Mouse (Mus musculus) kidney, adult 2 months (tissue): Measurements from ENCODE around the gene Pdgfra. TPM values are rescaled to one million over a fixed set of nuclear protein-coding genes. Genes with fewer than 3 reads are reported as not detected.

Experiments
- DNase-seq: peaks from one replicate; pipeline ENCODE4 v3.0.0; 2021
- H3K27ac ChIP-seq: fragments of 200-500 bp; 2 replicates; pipeline ENCODE4 v1.5.1; 2012; ENCODE audit warnings: low read depth, low read length, control low read depth, inconsistent platforms; ENCODE audit not compliant: insufficient read depth
- H3K27me3 ChIP-seq: fragments of 200-500 bp; replicated peaks from 2 replicates; pipeline ENCODE4 v1.6.1; 2012; ENCODE audit warnings: mild to moderate bottlenecking, moderate library complexity, low read length, inconsistent platforms; ENCODE audit not compliant: control insufficient read depth, insufficient read depth
- H3K36me3 ChIP-seq: fragments of 200-500 bp; 2 replicates; pipeline ENCODE4 v1.6.1; 2012; ENCODE audit warnings: mild to moderate bottlenecking, moderate library complexity, low read length, inconsistent platforms; ENCODE audit not compliant: control insufficient read depth, insufficient read depth
- H3K4me1 ChIP-seq: fragments of 200-500 bp; 2 replicates; pipeline ENCODE4 v1.6.1; 2011; ENCODE audit warnings: low read length; ENCODE audit not compliant: control insufficient read depth, insufficient read depth
- H3K4me3 ChIP-seq: fragments of 200-500 bp; 2 replicates; pipeline ENCODE4 v1.5.1; 2011; ENCODE audit warnings: mild to moderate bottlenecking, low read depth, low read length, control low read depth; ENCODE audit not compliant: insufficient read depth
- CTCF ChIP-seq: fragments of 200-500 bp; conservative IDR thresholded peaks from 2 replicates; pipeline ENCODE4 v1.5.1; 2011; ENCODE audit warnings: low read depth, mild to moderate bottlenecking, control low read depth, low read length, moderate library complexity, mixed read lengths; ENCODE audit not compliant: insufficient read depth, insufficient read length
- POLR2A ChIP-seq: fragments of 200-500 bp; IDR thresholded peaks from one replicate; pipeline ENCODE4 v1.6.1; 2011; ENCODE audit warnings: low read depth, low read length, control low read depth
- WGBS: fragments of 180-500 bp; shearing (Covaris S2); methylation state at CpG from one replicate; pipeline ENCODE4 v1.1.7; 2018; 5-methylcytosine and 5-hydroxymethylcytosine counted together
- polyA plus RNA-seq: library from polyadenylated mRNA; depleted of rRNA; stranded (reverse); fragments of >200 nt; gene quantifications from 2 replicates; pipeline ENCODE4 v1.2.3, GENCODE M21; 2012

The Pdgfra gene
- polyA plus RNA-seq, 1 experiment, result 26.0 TPM

- Histone ChIP-seq H3K4me3 (peak overlapping the region; percentile 56), H3K36me3 (no peaks in the 10 kb centered on the region), H3K4me1 (no peaks in the 10 kb centered on the region; the same call in 1 of the 2 replicates), H3K27ac (no peak overlapping the region), H3K27me3 (peaks cover 10% of the 10 kb centered on the region)
- DNase-seq, result no peak
- WGBS, result 3% methylated on average over 7 of the region's 9 CpGs
- no peak for TF ChIP-seq CTCF
- TF ChIP-seq POLR2A, result no peak
These were observed 3.2 kb downstream of the Pdgfra start for GRCm38 (mm10) chr5:75155281-75155680.

- Histone ChIP-seq H3K36me3 (no peaks in the 10 kb centered on the region), H3K27me3 (peaks cover 10% of the 10 kb centered on the region), H3K27ac (0 out of 2 replicates have a peak overlapping the region, but pooled peaks have one; percentile 33), H3K4me1 (no peaks in the 10 kb centered on the region; the same call in 1 of the 2 replicates), H3K4me3 (peak overlapping the region; percentile 56)
- WGBS, result under 1% methylated on average over 52 of the region's 52 CpGs
- TF ChIP-seq CTCF (peak; percentile 67), POLR2A (no peak)
- peak; percentile 82 for DNase-seq
These were observed 3.9 kb downstream of the Pdgfra start for GRCm38 (mm10) chr5:75155741-75156553.

- no peak for DNase-seq
- no peak for TF ChIP-seq POLR2A
- TF ChIP-seq CTCF, result no peak
- under 1% methylated on average over 21 of the region's 21 CpGs for WGBS
- H3K4me3 ChIP-seq, result peak overlapping the region; percentile 56
- H3K27ac ChIP-seq, result no peak overlapping the region
- no peaks in the 10 kb centered on the region; the same call in 1 of the 2 replicates for H3K4me1 ChIP-seq
- H3K27me3 ChIP-seq, result peaks cover 10% of the 10 kb centered on the region
- H3K36me3 ChIP-seq, result no peaks in the 10 kb centered on the region
These were observed 4.5 kb downstream of the Pdgfra start for GRCm38 (mm10) chr5:75156554-75157036.

- peak; percentile 90 for TF ChIP-seq CTCF
- no peak for TF ChIP-seq POLR2A
- H3K27ac ChIP-seq, result no peak overlapping the region
- no peaks in the 10 kb centered on the region; the same call in 1 of the 2 replicates for H3K4me1 ChIP-seq
- WGBS, result 3% methylated on average over 3 of the region's 3 CpGs
- peak overlapping the region; percentile 56; the same call in 1 of the 2 replicates for H3K4me3 ChIP-seq
- H3K27me3 ChIP-seq, result peaks cover 9% of the 10 kb centered on the region
- no peaks in the 10 kb centered on the region for H3K36me3 ChIP-seq
- peak; percentile 78 for DNase-seq
These were observed 4.9 kb downstream of the Pdgfra start for GRCm38 (mm10) chr5:75157038-75157437.

GRCm38 (mm10) chr5:75160530-75161170 lies 8.6 kb downstream of the Pdgfra start:
- no peaks in the 10 kb centered on the region for H3K27me3 ChIP-seq
- H3K36me3 ChIP-seq, result no peaks in the 10 kb centered on the region
- TF ChIP-seq POLR2A (no peak), CTCF (no peak)
- H3K4me1 ChIP-seq, result no peaks in the 10 kb centered on the region; the same call in 1 of the 2 replicates
- H3K27ac ChIP-seq, result no peak overlapping the region
- no peak overlapping the region for H3K4me3 ChIP-seq
- DNase-seq, result no peak
- 39% methylated on average over 12 of the region's 12 CpGs for WGBS

GRCm38 (mm10) chr5:75161586-75161985 lies 9.5 kb downstream of the Pdgfra start:
- H3K4me1 ChIP-seq, result no peaks in the 10 kb centered on the region; the same call in 1 of the 2 replicates
- 84% methylated on average over 6 of the region's 6 CpGs for WGBS
- no peak overlapping the region for H3K4me3 ChIP-seq
- no peak for DNase-seq
- no peaks in the 10 kb centered on the region for H3K36me3 ChIP-seq
- H3K27me3 ChIP-seq, result no peaks in the 10 kb centered on the region
- no peak for TF ChIP-seq POLR2A
- no peak for TF ChIP-seq CTCF
- H3K27ac ChIP-seq, result no peak overlapping the region
